In the genomic region with DNA sequence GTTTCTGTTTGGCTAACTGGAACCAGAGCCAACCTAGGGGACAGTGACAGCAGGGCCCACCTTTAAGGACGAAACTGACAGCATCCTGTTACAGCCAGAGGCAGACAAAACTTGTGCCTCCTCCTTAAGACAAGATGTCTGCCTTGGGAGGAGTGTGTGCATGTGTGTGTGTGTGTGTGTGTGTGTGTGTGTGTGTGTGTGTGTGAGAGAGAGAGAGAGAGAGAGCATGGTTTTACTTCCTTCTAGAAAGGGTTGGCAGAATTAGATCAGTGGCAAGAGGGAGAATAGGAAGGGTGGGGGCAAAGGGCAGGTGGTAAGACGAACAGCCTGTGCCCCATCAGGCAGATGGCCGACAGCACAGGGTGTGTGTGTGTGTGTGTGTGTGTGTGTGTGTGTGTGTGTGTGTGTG, we compare ENCODE assay signal across 7 mouse cellular contexts. TPM values are rescaled to one million over a fixed set of nuclear protein-coding genes. Genes with fewer than 3 reads are reported as not detected.
A peak's percentile ranks its signal among the peaks of the same experiment; 100 is the strongest.
DNase-seq lines count a peak whose midpoint lies in the region; ATAC-seq and TF ChIP-seq lines count a peak whose summit lies in the region.

No protein-coding gene starts in this region.

- H3K9ac ChIP-seq in lung, postnatal 0 days (replicated peaks; ENCODE audit: low read depth), result no peak overlapping the region

- no peaks in the 10 kb centered on the region for H3K36me3 ChIP-seq in lung, postnatal 0 days (ENCODE audit: insufficient read depth, low read length)

- no peak overlapping the region for H3K4me3 ChIP-seq in lung, postnatal 0 days (ENCODE audit: low read depth, low read length)

- no peak for DNase-seq in lung, postnatal 0 days (ENCODE audit: low spot score)
- DNase-seq in lung, postnatal 36 days, result no peak
- peak; percentile 42 for DNase-seq in kidney, postnatal 10 days
- DNase-seq in adrenal gland, postnatal 25 days, result no peak
- DNase-seq in testis, postnatal 14 days (ENCODE audit: low spot score), result no peak

- ATAC-seq in lung, postnatal 0 days, result no peak
- peak; percentile 16 for ATAC-seq in erythroblast, adult 5-6 weeks (replicated peaks; ENCODE audit: low FRiP score, poor library complexity, severe bottlenecking)
- peak; percentile 40; the same call in 1 of the 2 replicates for ATAC-seq in monocyte, adult 5-6 weeks (replicated peaks; ENCODE audit: insufficient number of reproducible peaks, low FRiP score, low TSS enrichment, poor library complexity, severe bottlenecking)

- H3K9me3 ChIP-seq in lung, postnatal 0 days (ENCODE audit: low read length), result no peaks in the 10 kb centered on the region

- H3K27ac ChIP-seq in lung, postnatal 0 days (ENCODE audit: low read length), result peak overlapping the region; percentile 66

- 0 out of 2 replicates have a peak overlapping the region, but pooled peaks have one; percentile 3 for H3K4me2 ChIP-seq in lung, postnatal 0 days (replicated peaks; ENCODE audit: low read depth, low read length)

- H3K27me3 ChIP-seq in lung, postnatal 0 days (replicated peaks; ENCODE audit: insufficient read depth, low read length), result no peaks in the 10 kb centered on the region

- no peak for TF ChIP-seq EP300 in lung, postnatal 0 days (IDR thresholded peaks at IDR 0.05)

- no peak for TF ChIP-seq CTCF in lung, postnatal 0 days (IDR thresholded peaks at IDR 0.05)

- WGBS in lung, postnatal 0 days, result 21% methylated on average over 3 of the region's 3 CpGs

- peaks cover 41% of the 10 kb centered on the region for H3K4me1 ChIP-seq in lung, postnatal 0 days (ENCODE audit: insufficient read depth, low read depth, low read length)

RNA-seq across cellular contexts. Expression of a gene that starts 10.0 kb away (rescaled TPM):
- polyA plus RNA-seq in lung, postnatal 0 days (2015; fragmentation: Nextera tagmentation; extraction: Ambion mirVana), result 30.7 and 32.1 TPM in 2 replicates
- 60.1 and 81.1 TPM in 2 replicates for total RNA-seq in erythroblast, adult 5-6 weeks (2015; ENCODE audit: low replicate concordance)
- 83.9 and 95.3 TPM in 2 replicates for total RNA-seq in erythroblast, adult 5-6 weeks (2017; ENCODE audit: low replicate concordance)
- 42.6 to 54.2 TPM (median 44.4 TPM) in 3 replicates for total RNA-seq in monocyte, adult 5-6 weeks (2017)
- 57.4 and 73.1 TPM in 2 replicates for total RNA-seq in adrenal gland, postnatal 25 days (2021)
